Mouse (Mus musculus) liver, embryonic 14.5 days (tissue): Measurements from ENCODE around the gene Prrc2c. TPM values are rescaled to one million over a fixed set of nuclear protein-coding genes. Genes with fewer than 3 reads are reported as not detected.

Experiments
- ATAC-seq: fragments of 200-750 bp; cut with Nextera tagmentation; 2 replicates; pipeline ENCODE4 v1.8.0; 2017; ENCODE audit warnings: moderate number of reproducible peaks, mild to moderate bottlenecking, moderate library complexity; ENCODE audit not compliant: insufficient read depth
- DNase-seq, 3 experiments: peaks; one replicate each; pipeline ENCODE4 v3.0.0-alpha.2; 2012 to 2013; ENCODE audit warnings: low read depth in 3 of 3, low spot score in 3 of 3
- H3K27ac ChIP-seq: fragments of 300-500 bp; sonication (generic); 2 replicates; pipeline ENCODE4 v1.5.1; 2014; ENCODE audit warnings: moderate library complexity, mild to moderate bottlenecking, control low read depth, inconsistent platforms
- H3K27me3 ChIP-seq: fragments of 300-500 bp; sonication (generic); 2 replicates; pipeline ENCODE4 v1.6.1; 2014; ENCODE audit warnings: mild to moderate bottlenecking, low read length, moderate library complexity; ENCODE audit not compliant: control insufficient read depth, insufficient read depth
- H3K36me3 ChIP-seq: fragments of 300-500 bp; sonication (generic); replicated peaks from 2 replicates; pipeline ENCODE4 v1.6.1; 2014; ENCODE audit warnings: low read depth; ENCODE audit not compliant: control insufficient read depth, insufficient read depth
- H3K4me1 ChIP-seq, 2 experiments: fragments of 200-500 bp in 1 of 2; fragments of 300-500 bp in 1 of 2; sonication (generic) in 1 of 2; replicated peaks; 2 replicates each; pipeline ENCODE4 v1.6.1; 2012 to 2014; ENCODE audit warnings: antibody characterized with exemption in 1 of 2, inconsistent platforms in 1 of 2, low read length in 1 of 2; ENCODE audit not compliant: control insufficient read depth in 2 of 2, insufficient read depth in 2 of 2
- H3K4me2 ChIP-seq: fragments of 300-500 bp; sonication (generic); 2 replicates; pipeline ENCODE4 v1.6.1; 2014; ENCODE audit warnings: low read depth, mild to moderate bottlenecking, control low read depth, moderate library complexity
- H3K4me3 ChIP-seq, 2 experiments: fragments of 200-500 bp in 1 of 2; fragments of 300-500 bp in 1 of 2; sonication (generic) in 1 of 2; 2 replicates each; pipeline ENCODE4 v1.5.1; 2012 to 2014; ENCODE audit warnings: low read depth in 2 of 2, low read length in 2 of 2, mild to moderate bottlenecking in 2 of 2, control low read depth in 1 of 2, inconsistent platforms in 1 of 2, moderate library complexity in 1 of 2; ENCODE audit not compliant: insufficient read depth in 1 of 2
- H3K9ac ChIP-seq: fragments of 300-500 bp; sonication (generic); replicated peaks from 2 replicates; pipeline ENCODE4 v1.6.1; 2014; ENCODE audit warnings: mild to moderate bottlenecking, control low read depth, moderate library complexity
- H3K9me3 ChIP-seq: fragments of 300-500 bp; sonication (generic); 2 replicates; pipeline ENCODE4 v1.6.1; 2016; ENCODE audit warnings: low read length, mixed read lengths; ENCODE audit not compliant: control insufficient read depth
- CTCF ChIP-seq: IDR thresholded peaks from 2 replicates; pipeline ENCODE4 v1.5.1; 2016; ENCODE audit warnings: antibody characterized with exemption, low read depth, control low read depth
- EP300 ChIP-seq: IDR thresholded peaks from 2 replicates; pipeline ENCODE4 v1.6.1; 2016; ENCODE audit warnings: antibody characterized with exemption, low read depth
- WGBS: fragments of 180-500 bp; shearing (Covaris S2); extraction: QIAGEN DNeasy Blood & Tissue Kit; methylation state at CpG from one replicate; pipeline ENCODE4 v1.1.7; 2014; ENCODE audit not compliant: insufficient replicate concordance; 5-methylcytosine and 5-hydroxymethylcytosine counted together
- polyA plus RNA-seq, 2 experiments: library from polyadenylated mRNA; depleted of rRNA in 1 of 2; stranded (reverse) in 1 of 2; unstranded in 1 of 2; fragments of >200 nt; fragmentation: Nextera tagmentation in 1 of 2; extraction: Ambion mirVana in 1 of 2; gene quantifications; 2 replicates each; pipeline versions ENCODE4 v1.2.1 to v1.2.3; 2012 to 2014

The Prrc2c gene
- polyA plus RNA-seq, 2 experiments, result 12.9 to 34.3 TPM

DNA sequence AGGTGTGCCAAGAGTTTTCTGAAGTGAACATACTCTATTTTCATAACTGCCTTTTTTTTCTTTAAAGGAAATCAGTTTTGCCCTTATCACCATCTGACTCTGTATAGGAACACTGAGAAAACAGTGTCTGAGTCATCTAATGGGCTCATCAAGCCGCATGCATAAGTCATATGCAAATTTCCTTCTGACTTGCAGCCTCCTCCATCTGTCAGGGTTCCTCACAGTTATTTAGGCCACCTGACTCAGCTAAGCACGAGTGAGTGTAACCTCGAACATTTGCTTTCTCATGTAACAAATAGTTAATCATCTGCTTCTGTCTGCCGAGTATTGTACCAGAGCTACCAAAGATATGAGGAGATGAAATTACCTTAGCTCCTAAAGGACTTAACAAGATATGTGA lies 33.3 kb upstream of the Prrc2c start:
- Histone ChIP-seq H3K27me3 (no peaks in the 10 kb centered on the region), H3K9me3 (no peaks in the 10 kb centered on the region), H3K36me3 (no peaks in the 10 kb centered on the region), H3K27ac (no peak overlapping the region), H3K4me1 (no peaks in the 10 kb centered on the region), H3K4me3 (no peak overlapping the region), H3K4me2 (no peak overlapping the region), H3K9ac (no peak overlapping the region)
- TF ChIP-seq CTCF (no peak), EP300 (no peak)
- ATAC-seq (no peak), DNase-seq (no peak)
- WGBS, result 50% methylated on average over 4 of the region's 4 CpGs

DNA sequence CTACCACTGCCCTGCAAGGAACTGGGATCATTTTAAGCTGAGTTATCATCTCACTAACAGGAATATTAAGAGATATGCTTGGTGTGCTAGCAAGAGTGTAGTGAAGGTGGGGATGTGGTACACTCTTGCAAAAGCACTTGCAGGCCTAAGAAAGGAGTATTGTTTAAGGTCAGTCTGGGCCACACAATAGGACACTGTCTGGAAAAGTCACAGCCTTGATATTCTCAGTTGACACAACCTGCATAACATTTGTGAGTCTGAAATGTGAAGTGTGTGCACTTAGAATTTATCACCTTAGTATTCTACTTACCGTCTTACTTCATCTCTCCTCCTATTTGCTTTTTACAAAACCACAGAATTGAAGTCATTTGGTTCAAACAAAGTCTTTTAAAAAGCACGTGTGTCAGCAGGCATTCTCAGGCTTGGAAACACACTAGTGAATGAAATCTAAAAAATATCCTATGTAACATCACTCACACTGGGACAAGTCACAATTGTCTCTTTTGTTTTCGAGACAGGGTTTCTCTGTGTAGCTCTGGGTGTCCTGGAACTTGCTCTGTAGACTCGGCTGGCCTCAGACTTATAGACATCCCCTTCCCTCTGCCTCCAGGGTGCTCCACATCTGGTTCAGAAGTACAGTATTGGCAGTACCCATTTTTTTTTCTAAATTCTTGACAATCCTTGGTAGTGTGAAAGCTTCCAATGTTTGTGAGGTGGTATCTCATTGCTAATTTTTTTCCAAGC lies 31.4 kb upstream of the Prrc2c start:
- ATAC-seq, result no peak

DNA sequence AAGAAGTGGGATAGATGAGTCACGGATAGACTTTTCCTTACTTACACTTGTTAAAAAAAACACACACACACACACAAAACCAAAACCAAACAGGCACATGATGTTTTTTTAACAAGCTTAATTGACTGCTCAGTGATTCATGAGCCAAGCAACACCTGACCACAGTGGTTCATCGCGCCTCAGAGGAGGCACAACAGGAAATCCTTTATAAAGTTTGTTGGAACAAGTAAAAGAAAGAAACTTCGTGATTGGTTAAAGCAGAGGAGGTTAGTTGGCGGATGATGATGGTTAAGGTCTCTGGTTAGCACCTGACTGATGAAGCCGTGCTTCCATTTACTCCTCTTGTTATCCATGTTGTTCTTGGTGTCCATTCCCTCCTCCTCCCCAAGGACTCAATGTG lies 11.7 kb upstream of the Prrc2c start:
- Histone ChIP-seq H3K9me3 (no peaks in the 10 kb centered on the region), H3K4me3 (no peak overlapping the region), H3K9ac (no peak overlapping the region), H3K4me2 (no peak overlapping the region), H3K27me3 (no peaks in the 10 kb centered on the region), H3K36me3 (no peaks in the 10 kb centered on the region), H3K27ac (no peak overlapping the region), H3K4me1 (no peaks in the 10 kb centered on the region)
- 57% methylated on average over 6 of the region's 6 CpGs for WGBS
- no peak for DNase-seq
- no peak for ATAC-seq
- TF ChIP-seq EP300 (no peak), CTCF (no peak)

More for the DNA sequence above, 31.4 kb upstream of the Prrc2c start:
- no peak overlapping the region for H3K4me3 ChIP-seq
- no peak overlapping the region for H3K27ac ChIP-seq
- no peak for DNase-seq
- H3K9me3 ChIP-seq, result no peaks in the 10 kb centered on the region
- H3K4me1 ChIP-seq, result no peaks in the 10 kb centered on the region
- 66% methylated on average over 4 of the region's 4 CpGs for WGBS
- H3K27me3 ChIP-seq, result no peaks in the 10 kb centered on the region
- no peaks in the 10 kb centered on the region for H3K36me3 ChIP-seq
- no peak overlapping the region for H3K9ac ChIP-seq
- TF ChIP-seq CTCF (no peak), EP300 (no peak)
- no peak overlapping the region for H3K4me2 ChIP-seq

DNA sequence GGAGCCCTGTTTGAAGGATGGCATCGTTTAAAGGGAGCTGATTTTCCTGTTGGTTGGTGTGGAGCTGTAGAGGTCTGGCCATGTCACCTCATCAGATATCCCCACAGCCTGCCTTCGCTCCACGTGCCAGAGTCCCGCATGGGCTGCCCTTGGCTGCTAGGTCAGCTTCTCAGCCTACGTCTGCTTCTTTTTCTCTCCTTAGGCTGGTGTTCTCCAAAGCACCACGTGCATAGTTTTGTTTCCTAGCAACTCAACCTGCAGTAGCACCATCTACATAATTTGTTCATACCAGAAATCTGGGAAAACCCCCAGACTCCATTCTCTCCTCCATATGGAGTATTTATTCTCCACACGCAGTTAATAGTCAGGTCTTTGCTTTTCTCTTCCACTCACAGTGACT lies 9.3 kb upstream of the Prrc2c start:
- ATAC-seq, result no peak
- no peak for DNase-seq
- Histone ChIP-seq H3K36me3 (no peaks in the 10 kb centered on the region), H3K4me2 (no peak overlapping the region), H3K27me3 (no peaks in the 10 kb centered on the region), H3K9ac (no peak overlapping the region), H3K4me1 (no peaks in the 10 kb centered on the region), H3K27ac (no peak overlapping the region), H3K4me3 (no peak overlapping the region), H3K9me3 (no peaks in the 10 kb centered on the region)
- TF ChIP-seq CTCF (no peak), EP300 (no peak)
- 63% methylated on average over 7 of the region's 7 CpGs for WGBS

DNA sequence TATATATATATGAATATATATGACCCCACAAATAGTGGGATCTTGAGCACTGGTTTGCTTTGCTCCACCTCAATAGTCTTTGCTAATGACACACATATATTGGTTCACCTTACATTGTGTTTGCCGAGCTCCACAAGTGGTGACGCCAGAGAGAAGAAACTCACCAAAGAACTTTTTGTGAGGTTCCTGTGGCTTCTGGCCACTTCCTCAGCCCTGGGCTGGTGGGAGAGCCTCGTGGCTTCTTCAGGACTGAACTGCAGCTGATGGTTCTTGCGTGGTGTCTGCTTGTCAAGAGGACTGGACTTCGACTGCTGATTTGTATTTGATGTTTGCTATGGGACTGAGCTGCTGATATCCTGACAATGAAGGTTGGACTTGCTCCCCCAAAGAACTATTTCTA lies 8.4 kb upstream of the Prrc2c start:
- no peak overlapping the region for H3K27ac ChIP-seq
- no peak overlapping the region for H3K9ac ChIP-seq
- no peaks in the 10 kb centered on the region for H3K27me3 ChIP-seq
- no peaks in the 10 kb centered on the region for H3K9me3 ChIP-seq
- no peak for ATAC-seq
- TF ChIP-seq EP300 (no peak), CTCF (no peak)
- no peaks in the 10 kb centered on the region for H3K4me1 ChIP-seq
- no peak for DNase-seq
- no peaks in the 10 kb centered on the region for H3K36me3 ChIP-seq
- H3K4me3 ChIP-seq, result no peak overlapping the region
- no peak overlapping the region for H3K4me2 ChIP-seq
- WGBS, result 29% methylated on average over 5 of the region's 5 CpGs
